Mouse (Mus musculus) mature B cell (primary cell): ENCODE measurements around the gene Slc43a1.
"Not testable (repeated sequence)": the region's sequence is repeated elsewhere in the genome, so short reads cannot be mapped to it uniquely, and the experiment has no call there.

Experiments
- in situ Hi-C: fragments of 300-500 bp; cut with MboI; formaldehyde crosslinking; loops from 2 replicates; pipeline ENCODE4 v1.14.3; 2019

The Slc43a1 gene

DNA sequence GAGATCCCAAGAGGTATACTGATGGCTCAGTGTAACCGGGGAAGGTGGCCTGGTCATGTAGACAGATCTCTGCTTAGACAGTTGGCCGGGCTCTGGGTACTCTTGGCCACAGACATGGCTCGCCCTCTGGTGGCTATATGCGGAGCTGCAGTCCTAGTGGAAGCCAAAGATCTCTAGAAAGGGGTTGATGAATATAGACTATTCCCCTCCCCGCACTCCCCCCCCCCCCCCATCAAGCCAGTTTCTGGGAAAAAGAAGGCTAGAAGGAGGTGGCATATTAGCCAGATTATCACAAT, 51.3 kb downstream of the Slc43a1 start:
- in situ Hi-C loops = no loop called here

DNA sequence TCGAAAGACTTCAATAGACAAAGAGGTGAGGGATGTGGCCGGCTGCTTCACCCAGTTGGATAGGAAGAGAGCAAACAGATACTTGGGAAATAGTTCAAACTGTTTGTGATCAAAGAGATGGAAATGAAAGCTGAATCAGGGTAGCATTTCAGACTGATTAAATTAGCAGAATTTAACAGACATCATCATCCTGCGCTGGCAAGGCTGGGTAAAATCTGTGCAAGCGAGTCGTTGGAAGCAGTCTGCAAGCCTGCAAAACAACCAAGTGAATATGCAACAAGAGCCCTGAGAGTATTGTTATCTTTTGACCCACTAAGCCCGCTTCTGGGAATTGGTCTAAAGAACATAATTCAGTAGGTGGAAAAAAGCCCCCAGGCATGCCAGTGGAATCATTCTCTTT, 54.7 kb downstream of the Slc43a1 start:
- in situ Hi-C loops = no loop called here

DNA sequence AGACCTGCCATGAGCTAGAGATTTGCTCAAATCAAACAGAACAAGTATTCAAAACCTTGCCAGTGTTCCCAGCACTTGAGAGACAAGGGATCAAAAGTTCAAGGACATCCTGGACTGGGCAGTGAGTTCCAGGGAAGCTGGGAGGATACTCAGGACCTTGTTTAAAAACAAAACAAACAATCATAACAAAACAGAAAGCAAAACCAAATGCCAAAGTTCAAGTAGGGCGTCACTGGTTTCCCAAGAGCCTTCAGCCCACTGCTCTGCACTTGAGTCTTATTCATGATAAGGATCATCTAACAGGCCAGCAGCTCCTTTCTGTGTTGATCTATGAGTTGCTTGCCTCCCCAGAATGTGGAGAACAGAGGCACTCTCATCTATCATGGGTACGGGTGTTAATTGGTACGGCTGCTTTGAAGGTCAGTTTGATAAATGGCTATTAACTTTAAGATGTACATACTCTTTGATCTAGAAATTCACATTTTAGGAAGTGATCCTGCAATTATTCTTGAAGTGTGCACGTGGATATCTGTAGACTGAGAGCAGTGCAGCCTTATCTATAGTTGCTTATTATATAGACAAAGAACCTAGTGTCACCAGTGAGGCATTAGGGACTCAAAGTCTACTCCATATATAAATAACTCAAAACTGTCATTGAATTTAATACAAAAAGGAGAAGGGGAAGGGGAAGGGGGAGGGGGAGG, 57.0 kb downstream of the Slc43a1 start:
- in situ Hi-C loops = no loop called here

DNA sequence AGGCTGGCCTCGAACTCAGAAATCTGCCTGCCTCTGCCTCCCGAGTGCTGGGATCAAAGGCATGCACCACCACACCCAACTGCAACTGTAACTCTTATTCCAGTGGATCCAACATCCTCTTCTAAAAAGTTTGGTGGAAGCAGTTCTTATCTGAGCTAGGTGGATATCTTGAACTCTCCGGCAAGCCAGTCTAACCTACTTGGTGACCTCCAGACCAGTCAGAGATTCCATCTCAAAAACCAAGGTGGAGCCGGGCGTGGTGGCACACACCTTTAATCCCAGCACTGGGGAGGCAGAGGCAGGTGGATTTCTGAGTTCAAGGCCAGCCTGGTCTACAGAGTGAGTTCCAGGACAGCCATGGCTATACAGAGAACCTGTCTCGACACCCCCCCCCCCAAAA, 58.0 kb downstream of the Slc43a1 start:
- in situ Hi-C loops = not testable (repeated sequence)

DNA sequence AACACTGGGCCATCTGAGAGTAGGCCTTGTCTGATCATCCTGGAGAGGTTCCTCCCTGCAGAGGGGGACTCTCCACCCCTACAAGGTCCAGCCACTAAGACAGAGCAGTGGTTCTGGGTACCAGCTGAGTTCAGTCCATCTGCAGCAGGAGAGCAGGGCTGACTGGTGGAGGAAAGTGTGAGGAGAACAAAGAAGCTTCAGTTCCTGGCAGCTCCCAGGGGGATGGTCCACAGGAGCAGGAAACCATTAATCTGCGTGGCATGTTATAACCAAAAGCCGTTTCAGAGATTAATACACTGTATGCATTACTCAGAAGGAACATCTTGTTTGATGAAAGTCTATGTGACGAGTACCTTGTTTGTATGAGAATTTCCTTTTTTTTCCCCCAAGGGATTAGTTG, 74.1 kb downstream of the Slc43a1 start:
- in situ Hi-C loops = no loop called here
